Mouse (Mus musculus): ENCODE measurements around the gene Samd4b. TPM values are rescaled to one million over a fixed set of nuclear protein-coding genes. Genes with fewer than 3 reads are reported as not detected.

Gene Samd4b
- polyA plus RNA-seq, 1 experiment from 2014 or later, result 25.7 TPM

DNA sequence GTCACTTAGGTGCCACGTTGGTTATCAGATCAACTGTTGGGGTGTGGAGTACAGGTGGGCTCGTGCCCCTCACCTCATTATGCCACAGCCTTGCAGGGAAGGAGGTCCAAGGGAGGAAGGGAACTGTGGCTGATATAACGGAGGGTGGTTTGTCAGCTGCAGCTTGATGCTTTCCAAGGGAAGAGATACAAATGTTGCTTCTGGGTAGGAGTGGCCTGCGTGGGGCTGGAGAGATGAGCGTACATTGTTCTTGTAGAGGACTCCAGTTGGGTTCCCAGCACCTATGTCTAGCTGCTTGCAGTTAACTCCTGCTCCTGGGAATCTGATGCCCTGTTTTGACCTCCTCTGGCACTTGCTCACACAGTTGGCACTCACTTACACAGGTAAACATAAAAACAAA lies 5.2 kb upstream of the Samd4b start:
- H3K9ac ChIP-seq (replicated peaks), result no peak overlapping the region
- H3K27me3 ChIP-seq, result no peaks in the 10 kb centered on the region
- no peak overlapping the region for H3K4me3 ChIP-seq (replicated peaks)
- H3K4me2 ChIP-seq (replicated peaks), result no peak overlapping the region
- no peaks in the 10 kb centered on the region for H3K9me3 ChIP-seq
- ATAC-seq, result no peak
- no peak overlapping the region for H3K27ac ChIP-seq
- no peaks in the 10 kb centered on the region for H3K36me3 ChIP-seq
- H3K4me1 ChIP-seq (replicated peaks), result peaks cover 6% of the 10 kb centered on the region; the same call in 1 of the 2 replicates
- WGBS, result 69% methylated on average over 5 of the region's 5 CpGs

- no peaks in the 10 kb centered on the region for H3K36me3 ChIP-seq
- no peak for ATAC-seq
- WGBS, result 30% methylated on average over 7 of the region's 7 CpGs
- H3K27ac ChIP-seq, result no peak overlapping the region
- H3K9me3 ChIP-seq, result no peaks in the 10 kb centered on the region
- H3K4me3 ChIP-seq (replicated peaks), result no peak overlapping the region
- no peaks in the 10 kb centered on the region for H3K27me3 ChIP-seq
- no peak overlapping the region for H3K4me2 ChIP-seq (replicated peaks)
- peaks cover 15% of the 10 kb centered on the region for H3K4me1 ChIP-seq (replicated peaks)
- no peak overlapping the region for H3K9ac ChIP-seq (replicated peaks)
Observed at GRCm38 (mm10) chr7:28601668-28602067, 3.7 kb upstream of the Samd4b start.

- H3K27me3 ChIP-seq, result no peaks in the 10 kb centered on the region
- ATAC-seq, result no peak
- H3K4me3 ChIP-seq (replicated peaks), result no peak overlapping the region
- no peak overlapping the region for H3K4me2 ChIP-seq (replicated peaks)
- 0 out of 2 replicates have a peak overlapping the region, but pooled peaks have one; percentile 19 for H3K9ac ChIP-seq (replicated peaks)
- peaks cover 21% of the 10 kb centered on the region for H3K4me1 ChIP-seq (replicated peaks)
- H3K27ac ChIP-seq, result no peak overlapping the region
- WGBS, result 14% methylated on average over 11 of the region's 11 CpGs
- no peaks in the 10 kb centered on the region for H3K36me3 ChIP-seq
- no peaks in the 10 kb centered on the region for H3K9me3 ChIP-seq
Observed at GRCm38 (mm10) chr7:28601029-28601428, 3.1 kb upstream of the Samd4b start.

- no peak for ATAC-seq
- H3K27ac ChIP-seq, result no peak overlapping the region
- H3K36me3 ChIP-seq, result no peaks in the 10 kb centered on the region
- no peaks in the 10 kb centered on the region for H3K9me3 ChIP-seq
- H3K4me3 ChIP-seq (replicated peaks), result no peak overlapping the region
- 61% methylated on average over 2 of the region's 2 CpGs for WGBS
- H3K27me3 ChIP-seq, result no peaks in the 10 kb centered on the region
- no peak overlapping the region for H3K9ac ChIP-seq (replicated peaks)
- peaks cover 34% of the 10 kb centered on the region for H3K4me1 ChIP-seq (replicated peaks)
- H3K4me2 ChIP-seq (replicated peaks), result no peak overlapping the region
Observed at GRCm38 (mm10) chr7:28598951-28599350, 1.0 kb upstream of the Samd4b start.

- peaks cover 49% of the 10 kb centered on the region for H3K4me1 ChIP-seq (replicated peaks)
- no peaks in the 10 kb centered on the region for H3K27me3 ChIP-seq
- H3K4me2 ChIP-seq (replicated peaks), result peak overlapping the region; percentile 76
- H3K9ac ChIP-seq (replicated peaks), result peak overlapping the region; percentile 77
- ATAC-seq, result peak; percentile 22
- peak overlapping the region; percentile 62 for H3K4me3 ChIP-seq (replicated peaks)
- no peaks in the 10 kb centered on the region for H3K9me3 ChIP-seq
- no peaks in the 10 kb centered on the region for H3K36me3 ChIP-seq
- peak overlapping the region; percentile 48 for H3K27ac ChIP-seq
- WGBS, result 14% methylated on average over 9 of the region's 9 CpGs
Observed at GRCm38 (mm10) chr7:28597277-28597570, 720 bp downstream of the Samd4b start.

GRCm38 (mm10) chr7:28596436-28597276 lies 1.3 kb downstream of the Samd4b start:
- peak; percentile 1; the same call in 1 of the 2 replicates for ATAC-seq
- H3K27me3 ChIP-seq, result no peaks in the 10 kb centered on the region
- 41% methylated on average over 20 of the region's 20 CpGs for WGBS
- H3K9ac ChIP-seq (replicated peaks), result peak overlapping the region; percentile 77
- H3K9me3 ChIP-seq, result no peaks in the 10 kb centered on the region
- H3K27ac ChIP-seq, result peak overlapping the region; percentile 48
- H3K4me2 ChIP-seq (replicated peaks), result peak overlapping the region; percentile 76
- no peaks in the 10 kb centered on the region for H3K36me3 ChIP-seq
- peaks cover 51% of the 10 kb centered on the region for H3K4me1 ChIP-seq (replicated peaks)
- peak overlapping the region; percentile 62 for H3K4me3 ChIP-seq (replicated peaks)

- Histone ChIP-seq H3K27me3 (no peaks in the 10 kb centered on the region), H3K27ac (no peak overlapping the region), H3K9ac (replicated peaks) (peak overlapping the region; percentile 77; the same call in 1 of the 2 replicates), H3K4me2 (replicated peaks) (peak overlapping the region; percentile 76), H3K4me3 (replicated peaks) (peak overlapping the region; percentile 62; the same call in 1 of the 2 replicates), H3K9me3 (no peaks in the 10 kb centered on the region), H3K36me3 (no peaks in the 10 kb centered on the region), H3K4me1 (replicated peaks) (peaks cover 51% of the 10 kb centered on the region)
- ATAC-seq, result no peak
- WGBS, result 85% methylated on average over 8 of the region's 8 CpGs
Observed at GRCm38 (mm10) chr7:28595751-28596435, 2.1 kb downstream of the Samd4b start.

GRCm38 (mm10) chr7:28593206-28594111 lies 4.5 kb downstream of the Samd4b start:
- Histone ChIP-seq H3K4me3 (replicated peaks) (no peak overlapping the region), H3K27ac (no peak overlapping the region), H3K9me3 (no peaks in the 10 kb centered on the region), H3K4me2 (replicated peaks) (no peak overlapping the region), H3K36me3 (no peaks in the 10 kb centered on the region), H3K4me1 (replicated peaks) (peaks cover 51% of the 10 kb centered on the region), H3K27me3 (no peaks in the 10 kb centered on the region), H3K9ac (replicated peaks) (peak overlapping the region; percentile 17)
- WGBS, result 67% methylated on average over 14 of the region's 14 CpGs
- ATAC-seq, result no peak

DNA sequence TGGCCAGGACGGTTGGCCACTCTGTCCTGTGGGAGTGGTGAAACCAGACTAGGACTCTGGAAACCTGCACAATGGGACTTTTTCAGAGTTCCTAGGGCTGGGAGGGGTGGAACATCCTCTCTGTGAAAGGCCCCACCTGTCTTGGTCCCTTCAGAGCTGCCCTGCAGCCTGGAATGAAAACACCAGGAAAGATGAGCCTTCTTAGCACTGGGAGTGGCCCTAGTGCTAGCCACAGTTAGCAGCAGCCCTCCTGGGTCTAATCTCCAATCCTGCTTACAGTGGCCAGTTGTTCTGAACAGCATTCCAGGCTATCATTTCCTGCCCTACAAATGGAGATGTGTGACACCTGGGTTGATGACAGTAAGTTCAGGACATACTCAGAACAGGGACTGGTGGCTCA lies 6.1 kb downstream of the Samd4b start:
- peaks cover 59% of the 10 kb centered on the region for H3K4me1 ChIP-seq (replicated peaks)
- no peak overlapping the region for H3K27ac ChIP-seq
- no peaks in the 10 kb centered on the region for H3K36me3 ChIP-seq
- ATAC-seq, result no peak
- H3K9me3 ChIP-seq, result no peaks in the 10 kb centered on the region
- no peak overlapping the region for H3K9ac ChIP-seq (replicated peaks)
- H3K27me3 ChIP-seq, result no peaks in the 10 kb centered on the region
- no peak overlapping the region for H3K4me3 ChIP-seq (replicated peaks)
- no peak overlapping the region for H3K4me2 ChIP-seq (replicated peaks)
- WGBS, result 75% methylated on average over 1 of the region's 1 CpGs

- no peaks in the 10 kb centered on the region for H3K27me3 ChIP-seq
- no peak overlapping the region for H3K9ac ChIP-seq (replicated peaks)
- H3K4me1 ChIP-seq (replicated peaks), result peaks cover 48% of the 10 kb centered on the region
- no peaks in the 10 kb centered on the region for H3K36me3 ChIP-seq
- no peak for ATAC-seq
- no peak overlapping the region for H3K4me2 ChIP-seq (replicated peaks)
- no peaks in the 10 kb centered on the region for H3K9me3 ChIP-seq
- no peak overlapping the region for H3K27ac ChIP-seq
- no peak overlapping the region for H3K4me3 ChIP-seq (replicated peaks)
Observed at GRCm38 (mm10) chr7:28587644-28588043, 10.3 kb downstream of the Samd4b start.

- no peaks in the 10 kb centered on the region for H3K9me3 ChIP-seq
- 0 out of 2 replicates have a peak overlapping the region, but pooled peaks have one; percentile 5 for H3K9ac ChIP-seq (replicated peaks)
- H3K27ac ChIP-seq, result 0 out of 2 replicates have a peak overlapping the region, but pooled peaks have one; percentile 26
- WGBS, result 71% methylated on average over 6 of the region's 6 CpGs
- peaks cover 45% of the 10 kb centered on the region for H3K4me1 ChIP-seq (replicated peaks)
- ATAC-seq, result 0 out of 2 replicates have a peak, but pooled peaks have one; percentile 24
- no peaks in the 10 kb centered on the region for H3K36me3 ChIP-seq
- no peak overlapping the region for H3K4me3 ChIP-seq (replicated peaks)
- H3K4me2 ChIP-seq (replicated peaks), result no peak overlapping the region
- no peaks in the 10 kb centered on the region for H3K27me3 ChIP-seq
Observed at GRCm38 (mm10) chr7:28586663-28587411, 11.1 kb downstream of the Samd4b start.

All from midbrain, embryonic 13.5 days (tissue).